Mouse (Mus musculus): ENCODE measurements around the gene 4930524B15Rik. TPM values are rescaled to one million over a fixed set of nuclear protein-coding genes. Genes with fewer than 3 reads are reported as not detected.
A peak's percentile ranks its signal among the peaks of the same experiment; 100 is the strongest.
"Not testable (repeated sequence)": the region's sequence is repeated elsewhere in the genome, so short reads cannot be mapped to it uniquely, and the experiment has no call there.

Gene 4930524B15Rik
- total RNA-seq, 2 experiments from 2014 or later: not detected

GRCm38 (mm10) chr11:31983249-31983648, 17.9 kb downstream of the 4930524B15Rik start:
- no peak for DNase-seq (ENCODE audit: low spot score)

DNA sequence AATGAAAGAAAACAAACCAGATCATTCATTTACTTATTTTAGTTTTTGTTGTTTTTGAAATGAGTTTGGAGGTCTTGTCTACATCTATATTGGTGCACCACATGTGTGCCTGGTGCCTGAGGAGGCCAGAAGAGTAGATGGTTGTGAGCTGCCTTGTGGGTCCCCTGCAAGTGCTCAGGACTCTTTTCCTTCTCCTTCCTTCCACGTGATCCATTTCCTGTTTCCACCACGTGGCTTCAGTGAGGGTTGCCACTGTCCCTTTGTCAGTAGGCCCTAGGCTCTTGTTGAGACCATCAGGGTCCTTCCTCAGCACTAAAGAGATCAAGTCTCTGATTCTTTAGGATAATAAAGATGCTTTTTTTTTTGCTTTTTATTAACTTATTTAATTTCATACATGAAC, 19.4 kb downstream of the 4930524B15Rik start:
- DNase-seq (ENCODE audit: low spot score): no peak

GRCm38 (mm10) chr11:31992535-31992934, 27.1 kb downstream of the 4930524B15Rik start:
- DNase-seq (ENCODE audit: low spot score): no peak

DNA sequence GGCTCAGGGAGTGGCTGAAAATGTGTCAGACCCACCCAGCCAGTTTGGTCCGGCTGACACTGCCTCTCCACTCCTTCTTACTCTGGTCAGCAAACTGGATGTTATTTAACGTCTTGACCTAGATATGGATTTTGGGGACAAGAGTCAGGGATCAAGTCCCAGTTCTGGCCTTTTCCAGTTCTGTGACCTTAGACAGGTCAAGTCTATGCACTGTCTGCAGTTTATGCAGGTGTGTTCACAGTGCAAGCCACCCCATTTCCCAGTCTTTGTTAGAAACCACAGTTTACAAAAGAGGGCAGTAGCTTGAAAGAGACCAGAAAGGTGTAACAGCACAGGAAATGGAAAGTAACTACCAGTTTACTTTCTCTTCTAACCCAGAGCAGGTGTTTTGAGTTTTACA, 34.3 kb downstream of the 4930524B15Rik start:
- DNase-seq (ENCODE audit: low spot score): no peak

DNA sequence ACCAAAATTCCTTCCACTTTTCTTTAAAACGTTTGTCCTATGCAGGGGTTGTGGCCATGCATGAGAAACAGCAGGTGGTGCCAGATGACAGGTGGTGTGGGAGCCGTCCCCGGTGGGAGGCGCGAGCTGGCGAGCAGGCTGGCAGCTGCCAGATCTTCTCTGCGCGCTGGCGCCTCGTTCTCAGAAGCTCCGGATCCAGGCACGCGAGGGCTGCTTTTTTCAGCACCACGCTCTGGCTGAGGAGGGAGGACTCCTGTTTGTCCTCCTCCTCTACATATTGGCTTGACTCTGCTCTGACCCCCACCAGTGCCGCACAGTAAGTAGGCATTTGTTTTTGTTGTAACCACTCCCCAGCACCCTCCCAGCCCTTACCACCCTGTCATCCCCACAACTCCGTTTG, 34.9 kb downstream of the 4930524B15Rik start, which contains the start of gene Nsg2:
Gene Nsg2 (plus strand): TSS at position 183 of the 400 bp plus-strand sequence.
- peak; percentile 59 for DNase-seq (ENCODE audit: low spot score)

DNA sequence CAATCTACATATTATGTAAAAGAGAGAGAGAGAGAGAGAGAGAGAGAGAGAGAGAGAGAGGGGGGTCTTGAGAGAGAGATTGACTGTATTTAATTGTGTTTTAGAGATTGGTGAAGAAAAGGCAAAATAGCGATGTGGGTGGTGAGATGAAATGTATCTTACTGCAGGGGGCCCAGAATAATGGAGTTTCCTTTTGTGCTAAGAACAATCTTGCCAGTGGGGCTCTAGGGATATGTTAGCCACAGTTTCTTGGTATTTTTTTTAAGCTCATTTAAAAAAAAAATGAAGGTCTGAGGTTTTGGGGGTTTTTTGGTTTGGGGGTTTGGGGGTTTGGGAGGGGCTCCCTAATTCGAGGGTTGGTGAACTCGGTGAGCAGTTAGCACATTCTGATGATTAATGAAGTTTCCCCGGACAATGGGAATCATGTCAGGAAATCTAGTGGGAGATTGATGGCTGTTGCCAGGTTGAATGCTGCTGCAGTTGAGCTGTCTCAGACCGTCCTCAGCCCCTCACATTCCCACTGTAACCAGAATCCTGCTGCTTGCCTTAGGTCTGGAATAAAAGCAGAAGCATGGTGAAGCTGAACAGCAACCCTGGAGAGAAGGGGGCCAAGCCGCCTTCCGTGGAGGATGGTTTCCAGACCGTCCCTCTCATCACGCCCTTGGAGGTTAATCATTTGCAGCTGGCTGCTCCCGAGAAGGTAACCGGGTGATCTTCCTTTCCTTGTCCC, 36.0 kb downstream of the 4930524B15Rik start:
- DNase-seq (ENCODE audit: low spot score): no peak

DNA sequence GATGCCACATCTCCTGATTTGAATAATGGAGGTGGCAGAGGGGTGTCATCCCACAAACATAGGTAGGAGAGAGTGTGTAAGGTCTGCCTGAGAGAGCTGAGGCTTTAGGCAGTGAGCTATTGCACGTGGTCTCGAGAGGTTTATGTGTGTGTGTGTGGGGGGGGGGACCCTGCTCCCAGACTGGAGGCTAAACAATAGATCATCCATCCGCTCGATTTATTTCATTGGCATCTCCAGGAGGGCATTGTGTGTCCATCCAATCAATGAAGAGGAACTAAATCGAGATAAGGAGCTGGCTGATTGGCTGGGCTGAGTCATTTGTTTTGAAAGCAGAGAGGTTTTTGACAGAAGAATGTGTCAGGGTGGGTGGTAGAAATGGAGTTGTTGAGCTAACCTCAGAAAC, 37.3 kb downstream of the 4930524B15Rik start:
- no peak for DNase-seq (ENCODE audit: low spot score)

DNA sequence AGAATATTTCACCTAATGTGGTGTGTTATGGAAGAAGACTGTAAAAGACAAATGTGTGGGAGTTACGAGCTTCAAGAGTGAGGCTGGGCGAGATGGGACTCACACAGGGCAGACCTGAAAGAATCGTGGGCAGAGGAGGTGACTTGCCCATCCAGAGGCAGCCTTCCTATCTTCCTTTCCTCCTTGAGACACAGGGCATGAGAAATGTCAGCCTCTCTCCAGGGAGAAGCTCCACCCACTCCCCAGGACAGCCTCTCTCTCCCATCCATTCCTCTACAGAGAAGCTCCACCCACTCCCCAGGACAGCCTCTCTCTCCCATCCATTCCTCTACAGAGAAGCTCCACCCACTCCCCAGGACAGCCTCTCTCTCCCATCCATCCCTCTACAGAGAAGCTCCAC, 42.7 kb downstream of the 4930524B15Rik start:
- DNase-seq (ENCODE audit: low spot score): not testable (repeated sequence)

DNA sequence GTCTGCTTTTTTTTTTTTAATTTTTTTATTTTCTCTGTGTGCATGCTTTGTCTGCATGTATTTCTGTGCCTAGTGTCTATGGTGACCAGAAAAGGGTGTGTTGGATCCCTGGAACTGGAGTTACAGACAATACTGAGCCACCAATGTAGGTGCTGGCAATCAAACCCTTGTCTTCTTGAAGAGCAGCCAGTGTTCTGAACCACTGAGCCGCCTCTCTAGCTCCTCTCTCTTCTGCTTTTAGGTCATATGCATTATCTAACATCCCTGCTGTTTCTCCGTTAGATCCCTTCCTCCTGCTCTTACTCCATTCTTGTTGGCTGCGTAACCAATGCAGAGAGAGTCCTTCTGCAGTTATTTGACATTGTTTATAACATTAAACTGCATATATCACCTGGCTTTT, 43.5 kb downstream of the 4930524B15Rik start:
- no peak for DNase-seq (ENCODE audit: low spot score)

DNA sequence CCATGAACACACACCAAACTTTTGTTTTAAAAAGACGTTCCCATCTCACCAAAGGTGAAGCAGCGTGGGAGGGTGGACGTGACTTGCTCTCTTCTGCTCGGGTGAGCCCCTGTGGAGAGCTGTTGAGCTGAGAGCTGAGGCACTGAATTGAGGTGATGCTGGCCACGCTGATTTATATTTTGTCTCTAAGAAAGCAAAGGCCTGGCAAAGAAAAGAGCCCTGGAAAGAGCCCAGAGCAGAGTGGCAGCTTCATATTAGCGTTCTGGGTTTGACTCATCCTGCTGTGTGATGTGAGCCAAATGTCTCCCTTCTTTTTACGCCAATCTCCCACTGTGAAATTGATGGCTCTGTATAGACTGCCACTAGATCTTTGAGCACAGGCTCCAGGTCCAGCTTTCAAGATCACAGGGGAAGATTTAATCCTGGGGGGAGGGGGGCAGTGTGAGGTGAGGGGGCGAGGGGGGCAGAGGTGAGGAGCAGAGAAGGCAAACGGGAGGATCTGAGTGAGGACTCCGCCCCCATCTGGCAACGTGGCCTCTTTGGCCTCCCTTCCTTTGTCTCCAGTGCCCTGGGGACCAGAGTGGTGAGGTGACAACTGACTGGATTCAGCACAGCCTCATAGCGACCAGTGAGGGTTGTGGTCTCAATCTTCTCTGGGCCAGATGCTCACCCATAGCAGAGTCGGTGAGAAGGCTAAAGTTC, 44.7 kb downstream of the 4930524B15Rik start:
- no peak for DNase-seq (ENCODE audit: low spot score)

GRCm38 (mm10) chr11:32010663-32010970, 45.2 kb downstream of the 4930524B15Rik start:
- no peak for DNase-seq (ENCODE audit: low spot score)

DNA sequence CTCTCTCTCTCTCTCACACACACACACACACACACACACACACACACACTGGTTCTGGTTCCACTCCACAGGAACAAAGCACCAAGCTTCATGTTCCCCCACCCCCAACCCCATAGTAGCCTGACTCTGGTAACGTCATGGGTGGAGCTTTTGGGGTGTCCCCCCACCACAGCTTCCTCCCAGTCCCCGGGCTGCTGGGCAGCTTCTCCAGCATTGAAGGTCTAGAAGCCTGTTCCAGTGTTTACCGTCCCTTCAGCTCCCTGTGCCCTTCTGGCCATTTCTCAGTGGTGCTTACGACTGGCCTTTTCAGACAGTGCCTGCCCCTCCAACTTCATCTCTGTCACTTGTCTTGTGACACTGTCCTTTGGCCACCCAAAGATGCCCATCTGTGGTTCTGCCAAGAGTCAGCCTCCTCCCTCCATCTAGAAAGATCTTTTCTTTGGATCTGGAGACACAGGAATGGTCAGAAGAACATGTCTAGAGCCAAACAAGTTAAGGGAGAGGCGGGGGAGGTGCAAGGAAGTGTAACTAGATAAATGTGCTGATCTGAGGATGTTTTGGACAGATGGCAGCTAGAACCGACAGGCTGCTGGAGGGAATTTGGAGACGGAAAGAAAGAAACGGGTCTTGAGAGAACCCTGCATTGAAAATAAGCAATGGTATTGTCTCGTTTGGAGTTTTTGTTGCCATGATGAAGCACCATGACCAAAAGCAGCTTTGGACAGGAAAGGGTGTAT, 46.6 kb downstream of the 4930524B15Rik start:
- DNase-seq (ENCODE audit: low spot score): no peak

DNA sequence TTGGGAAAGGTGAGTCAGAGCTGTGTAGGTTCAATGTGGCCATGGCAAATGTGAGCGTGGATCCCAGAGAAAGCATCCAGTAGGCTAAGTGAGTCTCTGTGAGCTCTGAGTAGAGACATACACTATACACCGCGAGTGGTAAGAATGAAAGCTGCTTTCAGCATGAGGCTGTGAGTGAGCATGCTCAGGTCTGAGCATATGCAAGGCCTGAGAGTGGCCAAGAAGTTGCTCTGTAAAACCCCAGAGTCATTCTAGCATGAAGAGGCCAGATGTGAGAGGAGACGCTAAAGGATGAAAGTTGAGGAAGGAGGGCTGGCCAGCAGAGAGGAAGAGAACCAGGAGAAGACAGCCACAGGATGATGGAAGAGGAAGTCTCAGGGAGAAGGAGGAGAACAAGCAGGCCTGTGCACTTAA, 47.6 kb downstream of the 4930524B15Rik start:
- DNase-seq (ENCODE audit: low spot score): no peak

DNA sequence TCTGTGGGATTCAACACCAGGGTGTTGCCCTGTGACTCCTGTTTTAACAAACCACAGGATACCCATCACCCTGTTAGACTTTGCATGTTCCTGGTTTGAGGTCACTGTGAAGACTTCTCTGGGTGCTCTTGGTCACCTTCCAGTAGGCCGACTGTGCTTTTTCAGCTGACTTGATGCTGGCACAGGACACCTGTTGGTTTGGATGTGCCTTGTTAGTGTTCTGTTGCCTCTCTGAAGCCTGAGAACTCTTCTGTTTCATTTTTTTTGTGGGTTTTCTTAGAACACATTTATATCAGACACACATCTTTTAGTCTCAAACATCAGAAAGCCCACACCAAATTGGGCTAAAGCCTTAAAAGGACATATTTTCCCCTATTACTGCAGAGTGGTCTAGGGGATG, 48.2 kb downstream of the 4930524B15Rik start:
- no peak for DNase-seq (ENCODE audit: low spot score)

GRCm38 (mm10) chr11:32018201-32018600, 52.8 kb downstream of the 4930524B15Rik start:
- no peak for DNase-seq (ENCODE audit: low spot score)

- peak; percentile 6 for DNase-seq (ENCODE audit: low spot score)
These were observed 54.9 kb downstream of the 4930524B15Rik start for GRCm38 (mm10) chr11:32020031-32020965.

DNA sequence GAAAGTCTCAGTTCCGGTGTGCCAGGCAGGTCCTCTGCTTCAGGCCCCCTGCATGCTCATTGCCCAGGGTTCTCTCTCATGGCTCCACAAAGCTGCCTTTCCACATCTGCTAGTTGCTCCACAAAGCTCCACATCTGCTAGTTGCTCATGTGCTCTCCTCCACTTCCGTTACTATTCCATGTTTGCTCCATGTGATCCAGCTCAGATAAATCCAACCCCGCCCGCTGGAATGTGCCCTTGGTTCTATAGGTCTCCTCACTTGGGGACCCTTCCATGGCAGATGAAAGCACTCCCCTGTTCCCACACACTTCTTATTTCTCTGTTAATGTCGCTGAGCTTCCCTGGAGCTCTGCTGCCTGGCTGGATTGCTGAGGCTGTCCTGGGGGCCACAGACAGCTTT, 61.2 kb downstream of the 4930524B15Rik start:
- no peak for DNase-seq (ENCODE audit: low spot score)

DNA sequence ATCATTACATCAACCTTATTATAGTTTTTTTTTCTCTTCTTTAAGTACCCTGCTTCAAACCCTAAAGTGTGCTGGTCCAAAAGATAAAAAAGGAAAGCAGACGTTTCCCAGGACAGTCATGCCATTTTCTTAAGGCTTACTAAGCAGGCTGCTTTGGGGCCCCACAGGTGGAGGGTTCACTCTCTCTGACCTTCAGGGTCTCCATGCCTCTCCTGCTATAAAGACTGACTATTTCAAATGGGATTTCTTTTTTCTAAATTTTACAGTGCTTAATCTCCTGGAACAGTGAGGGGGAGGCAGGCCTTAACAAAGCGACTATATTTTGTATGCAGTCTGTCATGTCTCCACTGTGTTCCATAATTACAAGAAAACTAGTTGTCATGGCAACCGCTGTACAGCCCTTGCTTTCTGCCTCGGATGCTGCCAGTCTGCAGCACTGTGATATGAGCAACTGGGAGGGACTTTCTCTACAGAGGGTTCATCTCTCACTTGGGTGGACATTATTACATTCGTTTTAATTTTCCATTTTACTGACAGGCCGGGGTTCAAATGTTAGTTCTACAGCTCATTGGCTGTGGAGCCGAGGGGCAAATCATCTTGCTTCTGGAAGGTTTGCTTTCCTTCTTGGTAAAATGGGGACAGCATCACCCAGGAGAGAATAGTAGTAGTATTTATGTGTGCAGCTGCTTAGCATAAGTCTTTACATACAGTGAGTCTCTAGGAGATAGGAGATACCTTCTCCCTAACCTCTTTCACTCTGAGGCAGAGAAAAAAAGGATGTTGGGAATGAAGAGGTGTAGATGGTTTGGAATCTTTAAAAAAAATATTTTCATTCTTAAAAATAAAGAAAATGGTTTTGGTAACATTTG, 62.3 kb downstream of the 4930524B15Rik start:
- no peak for DNase-seq (ENCODE audit: low spot score)

DNA sequence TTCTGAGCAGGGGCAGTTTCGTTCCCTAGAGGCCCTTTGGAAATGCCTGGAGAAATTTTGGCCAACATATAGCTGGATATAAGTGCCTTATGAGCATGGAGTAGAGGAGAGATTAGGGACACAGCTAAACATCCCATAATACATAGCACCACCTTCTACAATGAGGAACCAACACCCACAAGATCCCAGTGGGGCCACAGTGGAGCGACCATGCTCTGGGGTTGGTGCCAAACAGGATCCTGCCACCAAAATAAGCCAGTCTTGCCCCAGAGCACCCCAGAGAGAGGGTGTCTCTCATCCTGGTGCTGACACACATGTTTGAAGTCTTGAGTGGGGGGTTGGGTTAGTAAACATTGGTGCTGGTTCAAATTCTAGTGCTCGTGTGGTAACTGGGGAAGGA, 63.2 kb downstream of the 4930524B15Rik start:
- no peak for DNase-seq (ENCODE audit: low spot score)
